Mouse (Mus musculus) Patski (cell line): ENCODE results near the gene Vmn1r63. TPM values are rescaled to one million over a fixed set of nuclear protein-coding genes. Genes with fewer than 3 reads are reported as not detected.
"Not testable (repeated sequence)": the region's sequence is repeated elsewhere in the genome, so short reads cannot be mapped to it uniquely, and the experiment has no call there.

Experiments used
- ATAC-seq: fragments of 100-300 bp; one replicate; pipeline ENCODE4 v1.8.0; 2021
- CTCF ChIA-PET: fragments of 350-600 bp; sonication (Branson Sonifier 250); formaldehyde crosslinking; loops from one replicate; lab custom pipeline; 2022; ENCODE audit warnings: inconsistent platforms; lab: Charles Lee
- POLR2A ChIA-PET: fragments of 350-600 bp; sonication (Branson Sonifier 250); formaldehyde crosslinking; loops from one replicate; lab custom pipeline; 2022; ENCODE audit warnings: antibody characterized with exemption, inconsistent platforms; lab: Charles Lee
- DNase-seq: peaks from one replicate; pipeline ENCODE4 v3.0.0-alpha.2; 2011; ENCODE audit warnings: low read depth, low spot score
- H3K27me3 ChIP-seq: fragments of 371-371 bp; one replicate; pipeline ENCODE4 v1.5.1; 2021
- in situ Hi-C: fragments of 300-500 bp; cut with MboI; formaldehyde crosslinking; loops from 3 replicates; pipeline ENCODE4 v1.11.1; 2018; ENCODE audit warnings: low pct_unique_long_range_greater_than_20kb, mixed read lengths
- polyA plus RNA-seq: library from polyadenylated mRNA; unstranded; gene quantifications from one replicate; pipeline ENCODE4 v1.2.3, GENCODE M21; 2021

Gene Vmn1r63
- polyA plus RNA-seq: not detected

GRCm38 (mm10) chr7:5805345-5805744, at the start of gene Vmn1r63:
TSS of gene Vmn1r63 (minus strand) at chr7:5805445.
- POLR2A ChIA-PET, DNase-seq, ATAC-seq, H3K27me3 ChIP-seq, in situ Hi-C loops, CTCF ChIA-PET: not testable (repeated sequence)

Other genes starting within 250 kb of the Vmn1r63 start
- not detected for gene Vmn1r61, start 192.2 kb downstream of the Vmn1r63 start, polyA plus RNA-seq
- gene Vmn1r62, start 131.8 kb downstream of the Vmn1r63 start, polyA plus RNA-seq: not detected
- not detected for gene Vmn1r64, start 79.1 kb upstream of the Vmn1r63 start, polyA plus RNA-seq
- gene Vmn1r65, start 205.6 kb upstream of the Vmn1r63 start, polyA plus RNA-seq: not detected
- not detected for gene Nlrp4c, start 239.7 kb upstream of the Vmn1r63 start, polyA plus RNA-seq